Mouse (Mus musculus): Measurements from ENCODE around the gene Itgam.

The Itgam gene

GRCm38 (mm10) chr7:128056917-128057444 lies 5.5 kb upstream of the Itgam start:
- in situ Hi-C loops (cut with MboI, MseI), result loop anchor here (5.0 kb wide), 1 partner anchor 40 kb away; no protein-coding TSS in a partner anchor

- in situ Hi-C loops (cut with MboI, MseI), result loop anchor here (5.0 kb wide), 1 partner anchor 41 kb away; no protein-coding TSS in a partner anchor
These were observed 4.6 kb upstream of the Itgam start for GRCm38 (mm10) chr7:128057860-128058259.

DNA sequence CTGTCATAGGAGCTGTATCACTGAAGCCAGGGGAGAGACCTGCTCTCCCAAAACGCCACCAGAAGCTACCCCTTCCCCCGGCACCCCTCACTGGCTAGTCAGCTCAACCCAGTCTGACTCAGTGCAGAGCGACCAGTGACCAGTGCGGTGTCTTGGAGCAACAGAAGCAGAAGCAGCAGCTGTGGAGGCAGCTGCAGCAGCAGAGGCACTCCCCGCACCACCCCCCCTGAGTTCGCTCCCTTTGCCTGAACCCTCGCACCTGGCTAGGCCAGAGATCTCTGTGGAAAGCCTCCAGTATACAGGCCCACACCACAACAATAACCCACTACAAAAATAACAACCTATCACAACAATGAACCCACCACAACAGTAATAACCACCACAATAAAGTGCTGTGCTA lies 3.9 kb upstream of the Itgam start:
- in situ Hi-C loops (cut with MboI, MseI), result loop anchor here (5.0 kb wide), 1 partner anchor 41 kb away; no protein-coding TSS in a partner anchor

- in situ Hi-C loops (cut with MboI, MseI), result loop anchor here (5.0 kb wide), 1 partner anchor 42 kb away; no protein-coding TSS in a partner anchor
These were observed 3.3 kb upstream of the Itgam start for GRCm38 (mm10) chr7:128059091-128059490.

- in situ Hi-C loops (cut with MboI, MseI), result no loop called here
These were observed 856 bp downstream of the Itgam start for GRCm38 (mm10) chr7:128063211-128063781.

DNA sequence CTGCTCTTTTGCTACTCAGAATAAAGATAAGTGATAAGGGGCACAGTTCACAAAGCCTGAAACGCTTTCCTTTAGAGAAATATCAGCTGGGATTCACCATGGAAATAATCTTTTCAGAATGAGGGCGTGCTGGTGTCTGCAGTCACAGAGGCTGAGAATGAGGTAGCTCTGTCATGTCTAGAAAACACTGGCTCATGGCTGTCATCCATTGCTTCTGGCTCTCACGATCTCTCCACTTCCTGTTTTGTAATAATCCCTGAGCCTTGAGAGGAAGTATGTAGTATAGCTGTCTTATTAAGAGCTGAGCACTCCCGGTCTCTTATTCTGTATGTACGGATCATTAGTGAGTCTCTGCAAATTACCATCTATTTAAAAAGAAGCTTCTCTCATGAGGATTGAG lies 3.1 kb downstream of the Itgam start:
- in situ Hi-C loops (cut with MboI, MseI), result no loop called here

DNA sequence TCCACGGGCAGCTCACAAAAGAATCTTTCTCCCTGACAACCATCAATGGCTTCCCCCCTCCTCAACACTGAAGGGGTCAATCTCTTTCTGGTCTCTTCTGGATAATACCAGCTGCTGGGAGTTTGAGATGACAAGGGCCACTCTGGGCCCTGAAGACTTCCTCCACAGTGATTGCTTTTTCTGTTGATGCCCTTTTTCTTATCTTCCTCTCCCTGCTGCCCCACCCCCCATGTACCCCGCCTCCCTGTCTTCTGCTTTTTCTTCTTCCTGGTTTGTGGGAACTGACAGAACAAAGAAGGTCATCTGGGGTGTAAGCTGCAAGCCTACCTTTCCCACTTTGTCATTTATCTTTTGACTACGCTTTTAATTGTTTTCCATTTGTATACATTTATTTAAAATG lies 5.4 kb downstream of the Itgam start:
- in situ Hi-C loops (cut with MboI, MseI), result no loop called here

- in situ Hi-C loops (cut with MboI, MseI), result no loop called here
These were observed 7.4 kb downstream of the Itgam start for GRCm38 (mm10) chr7:128069844-128070243.

DNA sequence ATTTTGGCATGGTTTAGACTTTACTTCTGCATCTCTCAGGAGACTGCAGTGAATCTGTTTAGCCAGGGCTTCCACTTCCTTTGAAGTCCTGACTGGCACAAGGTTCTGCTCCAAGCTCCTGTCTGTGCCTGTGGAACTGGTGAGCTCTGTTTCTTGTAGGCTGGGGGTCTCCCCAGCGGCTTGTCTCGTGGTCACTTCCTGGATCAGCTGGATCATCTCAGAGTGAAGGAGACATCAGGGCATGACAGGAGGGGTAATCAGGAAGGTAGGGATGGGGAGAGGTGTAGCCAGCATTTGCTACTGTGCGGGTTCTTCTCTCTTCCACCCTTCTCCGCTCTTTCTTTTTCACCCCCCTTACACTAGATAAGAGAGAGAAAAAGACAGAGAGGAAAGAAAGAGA lies 9.4 kb downstream of the Itgam start:
- in situ Hi-C loops (cut with MboI, MseI), result no loop called here

DNA sequence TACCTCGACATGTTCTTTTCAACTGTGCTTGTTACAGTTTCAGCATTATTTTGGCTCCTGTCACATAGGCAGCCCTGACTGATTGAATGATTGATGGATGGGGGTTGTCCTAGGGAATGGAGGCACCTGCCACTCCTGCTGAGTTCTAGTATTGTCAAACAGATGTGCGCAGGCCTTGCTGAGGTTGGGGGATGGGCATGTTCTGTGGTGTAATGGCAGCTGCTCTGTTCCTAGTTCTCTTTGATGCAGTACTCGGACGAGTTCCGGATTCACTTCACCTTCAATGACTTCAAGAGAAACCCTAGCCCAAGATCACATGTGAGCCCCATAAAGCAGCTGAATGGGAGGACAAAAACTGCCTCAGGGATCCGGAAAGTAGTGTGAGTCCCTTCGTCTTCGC lies 17.6 kb downstream of the Itgam start:
- in situ Hi-C loops (cut with MboI, MseI), result no loop called here

DNA sequence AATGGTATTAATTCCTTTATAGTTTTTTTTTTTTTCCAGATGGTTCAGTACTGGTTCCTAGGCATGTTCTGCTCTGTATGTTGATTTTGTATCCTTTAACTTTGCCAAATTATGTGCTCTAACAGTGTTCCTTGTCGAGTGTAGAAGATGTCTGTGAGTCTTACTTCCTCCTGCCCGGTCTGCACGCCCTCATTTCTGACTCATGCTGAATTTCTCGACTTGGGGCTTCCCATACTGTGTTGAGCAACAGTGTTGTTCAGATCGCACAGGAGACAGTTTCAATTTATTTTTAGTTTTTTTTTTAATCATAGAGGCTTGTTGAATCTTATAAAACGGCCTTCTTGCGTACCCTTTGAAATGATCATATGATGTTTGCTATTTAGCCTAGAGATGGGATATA lies 26.7 kb downstream of the Itgam start:
- in situ Hi-C loops (cut with MboI, MseI), result no loop called here

DNA sequence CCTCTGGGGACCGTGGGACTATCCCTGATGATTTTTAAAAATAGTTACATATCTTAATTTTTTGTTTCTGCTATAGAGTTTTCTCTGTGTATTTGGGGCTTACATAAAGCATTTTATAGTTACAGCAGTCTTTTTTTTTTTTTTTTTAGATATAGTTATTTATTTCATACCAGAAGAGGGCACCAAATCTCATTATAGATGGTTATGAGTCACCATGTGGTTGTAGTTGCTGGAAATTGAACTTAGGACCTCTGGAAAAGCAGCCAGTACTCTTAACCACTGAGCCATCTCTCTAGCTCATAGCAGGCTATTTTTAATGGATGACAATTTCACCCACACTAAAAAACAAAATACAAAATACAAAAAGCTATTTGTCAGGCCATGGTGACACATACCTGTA lies 35.7 kb downstream of the Itgam start:
- in situ Hi-C loops (cut with MboI, MseI), result loop anchor here (5.0 kb wide), 1 partner anchor 109 kb away; the partner anchor contains the start of gene Cox6a2

DNA sequence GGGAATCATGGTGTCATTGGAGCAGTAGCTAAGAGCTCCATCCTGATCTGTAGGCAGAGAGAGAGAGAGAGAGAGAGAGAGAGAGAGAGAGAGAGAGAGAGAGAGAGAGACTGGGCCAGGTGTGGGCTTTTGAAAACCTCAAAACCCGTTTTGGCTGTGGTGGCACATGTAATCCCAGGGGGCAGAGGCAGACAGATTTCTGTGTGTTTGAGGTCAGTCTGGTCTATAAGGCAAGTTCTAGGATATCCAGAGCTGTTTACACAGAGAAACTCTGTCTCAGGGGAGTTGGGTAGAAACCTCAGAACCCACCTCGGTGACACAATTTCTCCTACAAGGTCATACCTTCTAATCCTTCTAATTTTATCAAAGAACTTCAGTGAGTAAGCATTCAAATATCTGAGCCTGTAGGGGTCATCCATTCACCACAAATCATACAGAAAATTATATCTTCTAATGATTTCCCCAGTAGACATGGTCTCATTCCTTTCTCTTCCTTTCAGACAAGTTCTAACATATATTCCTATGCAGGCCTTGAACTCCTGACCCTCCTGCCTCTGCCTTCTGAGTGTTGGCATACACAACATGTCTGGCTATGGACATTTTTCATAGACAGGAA lies 38.4 kb downstream of the Itgam start:
- in situ Hi-C loops (cut with MboI, MseI), result no loop called here

DNA sequence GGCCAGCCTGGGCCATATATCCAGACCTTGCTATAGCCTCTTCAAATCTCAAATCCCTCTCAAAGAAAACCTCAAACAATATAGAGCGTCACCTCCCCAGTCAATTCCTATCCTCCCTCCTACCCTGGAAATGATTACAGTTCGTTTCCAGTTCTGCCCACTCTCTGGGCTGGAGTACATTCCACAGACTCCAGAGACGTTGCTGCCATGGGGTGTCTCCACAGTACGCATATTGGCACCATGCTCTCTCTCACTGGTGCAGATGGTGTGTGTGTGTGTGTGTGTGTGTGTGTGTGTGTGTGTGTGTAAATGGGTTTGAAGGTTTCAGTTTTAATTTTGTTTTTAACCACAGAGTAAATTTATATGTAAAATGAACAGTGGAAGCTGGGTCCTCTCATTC lies 42.8 kb downstream of the Itgam start:
- in situ Hi-C loops (cut with MboI, MseI), result no loop called here

GRCm38 (mm10) chr7:128107462-128107861 lies 45.0 kb downstream of the Itgam start:
- in situ Hi-C loops (cut with MboI, MseI), result no loop called here

GRCm38 (mm10) chr7:128110314-128110713 lies 47.9 kb downstream of the Itgam start:
- in situ Hi-C loops (cut with MboI, MseI), result no loop called here

GRCm38 (mm10) chr7:128112131-128112530 lies 49.7 kb downstream of the Itgam start:
- in situ Hi-C loops (cut with MboI, MseI), result no loop called here

- in situ Hi-C loops (cut with MboI, MseI), result no loop called here
These were observed 52.1 kb downstream of the Itgam start for GRCm38 (mm10) chr7:128114371-128115105.

- in situ Hi-C loops (cut with MboI, MseI), result no loop called here
These were observed 52.9 kb downstream of the Itgam start for GRCm38 (mm10) chr7:128115211-128115958.

DNA sequence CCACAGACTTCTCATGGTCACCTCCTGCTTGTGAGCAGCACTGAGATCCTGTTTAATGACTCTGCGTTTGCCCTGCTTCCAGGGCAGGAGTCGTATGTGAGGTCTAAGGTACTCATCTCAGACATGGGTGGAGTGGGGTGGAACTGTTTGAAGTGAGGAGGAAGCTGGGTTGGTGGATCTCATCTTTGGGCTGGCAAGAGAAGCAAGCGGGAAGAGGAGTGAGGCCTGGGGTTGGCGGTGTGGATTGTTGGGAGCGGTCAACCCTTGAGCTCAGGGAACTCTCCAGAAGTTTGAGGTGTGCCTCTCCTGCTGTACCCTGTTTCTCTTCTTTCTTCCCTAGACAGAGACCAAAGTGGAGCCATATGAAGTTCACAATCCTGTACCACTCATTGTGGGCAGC lies 54.0 kb downstream of the Itgam start:
- in situ Hi-C loops (cut with MboI, MseI), result no loop called here

GRCm38 (mm10) chr7:128119726-128120490 lies 57.5 kb downstream of the Itgam start:
- in situ Hi-C loops (cut with MboI, MseI), result no loop called here

Data from T-helper 2 cell (primary cell).